Mouse (Mus musculus): ENCODE results near the gene Terb1. TPM values are rescaled to one million over a fixed set of nuclear protein-coding genes. Genes with fewer than 3 reads are reported as not detected.

The Terb1 gene
- polyA plus RNA-seq, 1 experiment: 6.7 TPM

GRCm38 (mm10) chr8:104437494-104438135 lies 72.1 kb downstream of the Terb1 start:
- TF ChIP-seq CTCF (IDR thresholded peaks at IDR 0.05; ENCODE audit: control insufficient read depth, insufficient read depth, insufficient replicate concordance, low read depth, low read length) (no peak), POLR2A (IDR thresholded peaks at IDR 0.05; ENCODE audit: control insufficient read depth, low read depth, low read length) (no peak)
- H3K4me3 ChIP-seq (ENCODE audit: control insufficient read depth, low read depth, low read length): no peak overlapping the region
- no peaks in the 10 kb centered on the region for H3K27me3 ChIP-seq (ENCODE audit: control insufficient read depth, insufficient read depth, low read length)
- no peaks in the 10 kb centered on the region; the same call in none of the 2 replicates for H3K4me1 ChIP-seq (ENCODE audit: control insufficient read depth, insufficient read depth, low read length)
- H3K36me3 ChIP-seq (ENCODE audit: control insufficient read depth, insufficient read depth, low read length): peaks cover 1% of the 10 kb centered on the region; the same call in 1 of the 2 replicates
- H3K27ac ChIP-seq (ENCODE audit: control insufficient read depth, insufficient read depth, low read depth, low read length): no peak overlapping the region

GRCm38 (mm10) chr8:104436591-104436990 lies 73.1 kb downstream of the Terb1 start:
- peaks cover 1% of the 10 kb centered on the region; the same call in 1 of the 2 replicates for H3K36me3 ChIP-seq (ENCODE audit: control insufficient read depth, insufficient read depth, low read length)
- no peaks in the 10 kb centered on the region for H3K27me3 ChIP-seq (ENCODE audit: control insufficient read depth, insufficient read depth, low read length)
- no peak overlapping the region for H3K4me3 ChIP-seq (ENCODE audit: control insufficient read depth, low read depth, low read length)
- no peak overlapping the region for H3K27ac ChIP-seq (ENCODE audit: control insufficient read depth, insufficient read depth, low read depth, low read length)
- H3K4me1 ChIP-seq (ENCODE audit: control insufficient read depth, insufficient read depth, low read length): no peaks in the 10 kb centered on the region; the same call in none of the 2 replicates
- TF ChIP-seq CTCF (IDR thresholded peaks at IDR 0.05; ENCODE audit: control insufficient read depth, insufficient read depth, insufficient replicate concordance, low read depth, low read length): no peak
- no peak for TF ChIP-seq POLR2A (IDR thresholded peaks at IDR 0.05; ENCODE audit: control insufficient read depth, low read depth, low read length)

- peaks cover 1% of the 10 kb centered on the region; the same call in 1 of the 2 replicates for H3K36me3 ChIP-seq (ENCODE audit: control insufficient read depth, insufficient read depth, low read length)
- H3K27ac ChIP-seq (ENCODE audit: control insufficient read depth, insufficient read depth, low read depth, low read length): no peak overlapping the region
- H3K27me3 ChIP-seq (ENCODE audit: control insufficient read depth, insufficient read depth, low read length): no peaks in the 10 kb centered on the region
- TF ChIP-seq POLR2A (IDR thresholded peaks at IDR 0.05; ENCODE audit: control insufficient read depth, low read depth, low read length) (no peak), CTCF (IDR thresholded peaks at IDR 0.05; ENCODE audit: control insufficient read depth, insufficient read depth, insufficient replicate concordance, low read depth, low read length) (no peak)
- H3K4me3 ChIP-seq (ENCODE audit: control insufficient read depth, low read depth, low read length): no peak overlapping the region
- no peaks in the 10 kb centered on the region; the same call in 1 of the 2 replicates for H3K4me1 ChIP-seq (ENCODE audit: control insufficient read depth, insufficient read depth, low read length)
Observed at GRCm38 (mm10) chr8:104436038-104436437, 73.7 kb downstream of the Terb1 start.

GRCm38 (mm10) chr8:104434826-104435354 lies 74.8 kb downstream of the Terb1 start:
- H3K27me3 ChIP-seq (ENCODE audit: control insufficient read depth, insufficient read depth, low read length): no peaks in the 10 kb centered on the region
- H3K4me1 ChIP-seq (ENCODE audit: control insufficient read depth, insufficient read depth, low read length): no peaks in the 10 kb centered on the region
- no peak overlapping the region for H3K4me3 ChIP-seq (ENCODE audit: control insufficient read depth, low read depth, low read length)
- H3K27ac ChIP-seq (ENCODE audit: control insufficient read depth, insufficient read depth, low read depth, low read length): no peak overlapping the region
- TF ChIP-seq CTCF (IDR thresholded peaks at IDR 0.05; ENCODE audit: control insufficient read depth, insufficient read depth, insufficient replicate concordance, low read depth, low read length) (no peak), POLR2A (IDR thresholded peaks at IDR 0.05; ENCODE audit: control insufficient read depth, low read depth, low read length) (no peak)
- peaks cover 1% of the 10 kb centered on the region; the same call in 1 of the 2 replicates for H3K36me3 ChIP-seq (ENCODE audit: control insufficient read depth, insufficient read depth, low read length)

- Histone ChIP-seq H3K4me3 (ENCODE audit: control insufficient read depth, low read depth, low read length) (no peak overlapping the region), H3K27ac (ENCODE audit: control insufficient read depth, insufficient read depth, low read depth, low read length) (no peak overlapping the region), H3K27me3 (ENCODE audit: control insufficient read depth, insufficient read depth, low read length) (no peaks in the 10 kb centered on the region), H3K4me1 (ENCODE audit: control insufficient read depth, insufficient read depth, low read length) (no peaks in the 10 kb centered on the region), H3K36me3 (ENCODE audit: control insufficient read depth, insufficient read depth, low read length) (peaks cover 1% of the 10 kb centered on the region; the same call in 1 of the 2 replicates)
- TF ChIP-seq CTCF (IDR thresholded peaks at IDR 0.05; ENCODE audit: control insufficient read depth, insufficient read depth, insufficient replicate concordance, low read depth, low read length) (no peak), POLR2A (IDR thresholded peaks at IDR 0.05; ENCODE audit: control insufficient read depth, low read depth, low read length) (no peak)
Observed at GRCm38 (mm10) chr8:104434275-104434674, 75.4 kb downstream of the Terb1 start.

- Histone ChIP-seq H3K4me3 (ENCODE audit: control insufficient read depth, low read depth, low read length) (no peak overlapping the region), H3K4me1 (ENCODE audit: control insufficient read depth, insufficient read depth, low read length) (no peaks in the 10 kb centered on the region), H3K36me3 (ENCODE audit: control insufficient read depth, insufficient read depth, low read length) (peaks cover 1% of the 10 kb centered on the region; the same call in 1 of the 2 replicates), H3K27ac (ENCODE audit: control insufficient read depth, insufficient read depth, low read depth, low read length) (no peak overlapping the region), H3K27me3 (ENCODE audit: control insufficient read depth, insufficient read depth, low read length) (no peaks in the 10 kb centered on the region)
- TF ChIP-seq POLR2A (IDR thresholded peaks at IDR 0.05; ENCODE audit: control insufficient read depth, low read depth, low read length): no peak
- TF ChIP-seq CTCF (IDR thresholded peaks at IDR 0.05; ENCODE audit: control insufficient read depth, insufficient read depth, insufficient replicate concordance, low read depth, low read length): no peak
Observed at GRCm38 (mm10) chr8:104433191-104433842, 76.4 kb downstream of the Terb1 start.

- no peaks in the 10 kb centered on the region for H3K4me1 ChIP-seq (ENCODE audit: control insufficient read depth, insufficient read depth, low read length)
- TF ChIP-seq CTCF (IDR thresholded peaks at IDR 0.05; ENCODE audit: control insufficient read depth, insufficient read depth, insufficient replicate concordance, low read depth, low read length) (no peak), POLR2A (IDR thresholded peaks at IDR 0.05; ENCODE audit: control insufficient read depth, low read depth, low read length) (no peak)
- no peak overlapping the region for H3K27ac ChIP-seq (ENCODE audit: control insufficient read depth, insufficient read depth, low read depth, low read length)
- H3K4me3 ChIP-seq (ENCODE audit: control insufficient read depth, low read depth, low read length): no peak overlapping the region
- H3K36me3 ChIP-seq (ENCODE audit: control insufficient read depth, insufficient read depth, low read length): peaks cover 1% of the 10 kb centered on the region; the same call in 1 of the 2 replicates
- no peaks in the 10 kb centered on the region for H3K27me3 ChIP-seq (ENCODE audit: control insufficient read depth, insufficient read depth, low read length)
Observed at GRCm38 (mm10) chr8:104432656-104433055, 77.1 kb downstream of the Terb1 start.
